Mouse (Mus musculus): ENCODE data around the gene Lrrc38.

Lrrc38 gene

GRCm38 (mm10) chr4:143349484-143349906 lies at the start of gene Lrrc38:
Lrrc38 (plus strand) TSS chr4:143349757.
- no peaks in the 10 kb centered on the region for H3K36me3 ChIP-seq (ENCODE audit: control insufficient read depth, insufficient read depth, low read length, poor library complexity, severe bottlenecking)
- DNase-seq (ENCODE audit: low read depth, low spot score): no peak

GRCm38 (mm10) chr4:143300113-143300688 lies 49.4 kb upstream of the Lrrc38 start:
- H3K27me3 ChIP-seq (ENCODE audit: control insufficient read depth, insufficient read depth, low read length, poor library complexity, severe bottlenecking): no peaks in the 10 kb centered on the region; the same call in 1 of the 2 replicates
- no peaks in the 10 kb centered on the region for H3K36me3 ChIP-seq (ENCODE audit: control insufficient read depth, insufficient read depth, low read length, poor library complexity, severe bottlenecking)
- no peak for DNase-seq (ENCODE audit: low read depth, low spot score)

More at GRCm38 (mm10) chr4:143349484-143349906, at the start of gene Lrrc38:
- no peaks in the 10 kb centered on the region for H3K27me3 ChIP-seq (ENCODE audit: control insufficient read depth, insufficient read depth, low read length, poor library complexity, severe bottlenecking)

- no peak for DNase-seq (ENCODE audit: low read depth, low spot score)
- no peaks in the 10 kb centered on the region for H3K36me3 ChIP-seq (ENCODE audit: control insufficient read depth, insufficient read depth, low read length, poor library complexity, severe bottlenecking)
- H3K27me3 ChIP-seq (ENCODE audit: control insufficient read depth, insufficient read depth, low read length, poor library complexity, severe bottlenecking): no peaks in the 10 kb centered on the region; the same call in 1 of the 2 replicates
Measured at GRCm38 (mm10) chr4:143301042-143301441, 48.5 kb upstream of the Lrrc38 start.

- Histone ChIP-seq H3K27me3 (ENCODE audit: control insufficient read depth, insufficient read depth, low read length, poor library complexity, severe bottlenecking) (no peaks in the 10 kb centered on the region; the same call in 1 of the 2 replicates), H3K36me3 (ENCODE audit: control insufficient read depth, insufficient read depth, low read length, poor library complexity, severe bottlenecking) (no peaks in the 10 kb centered on the region)
Measured at GRCm38 (mm10) chr4:143301875-143302274, 47.7 kb upstream of the Lrrc38 start.

GRCm38 (mm10) chr4:143302279-143302890 lies 47.2 kb upstream of the Lrrc38 start:
- H3K36me3 ChIP-seq (ENCODE audit: control insufficient read depth, insufficient read depth, low read length, poor library complexity, severe bottlenecking): no peaks in the 10 kb centered on the region
- DNase-seq (ENCODE audit: low read depth, low spot score): no peak
- H3K27me3 ChIP-seq (ENCODE audit: control insufficient read depth, insufficient read depth, low read length, poor library complexity, severe bottlenecking): no peaks in the 10 kb centered on the region; the same call in 1 of the 2 replicates

More at GRCm38 (mm10) chr4:143301875-143302274, 47.7 kb upstream of the Lrrc38 start:
- no peak for DNase-seq (ENCODE audit: low read depth, low spot score)

GRCm38 (mm10) chr4:143305031-143305430 lies 44.5 kb upstream of the Lrrc38 start:
- DNase-seq (ENCODE audit: low read depth, low spot score): no peak
- Histone ChIP-seq H3K27me3 (ENCODE audit: control insufficient read depth, insufficient read depth, low read length, poor library complexity, severe bottlenecking) (no peaks in the 10 kb centered on the region; the same call in 1 of the 2 replicates), H3K36me3 (ENCODE audit: control insufficient read depth, insufficient read depth, low read length, poor library complexity, severe bottlenecking) (no peaks in the 10 kb centered on the region)

- no peaks in the 10 kb centered on the region; the same call in 1 of the 2 replicates for H3K27me3 ChIP-seq (ENCODE audit: control insufficient read depth, insufficient read depth, low read length, poor library complexity, severe bottlenecking)
- H3K36me3 ChIP-seq (ENCODE audit: control insufficient read depth, insufficient read depth, low read length, poor library complexity, severe bottlenecking): no peaks in the 10 kb centered on the region
- DNase-seq (ENCODE audit: low read depth, low spot score): no peak
Measured at GRCm38 (mm10) chr4:143305987-143306772, 43.4 kb upstream of the Lrrc38 start.

- peak; percentile 4 for DNase-seq (ENCODE audit: low read depth, low spot score)
- H3K27me3 ChIP-seq (ENCODE audit: control insufficient read depth, insufficient read depth, low read length, poor library complexity, severe bottlenecking): no peaks in the 10 kb centered on the region; the same call in 1 of the 2 replicates
- no peaks in the 10 kb centered on the region for H3K36me3 ChIP-seq (ENCODE audit: control insufficient read depth, insufficient read depth, low read length, poor library complexity, severe bottlenecking)
Measured at GRCm38 (mm10) chr4:143311341-143311740, 38.2 kb upstream of the Lrrc38 start.

GRCm38 (mm10) chr4:143313299-143313698 lies 36.3 kb upstream of the Lrrc38 start:
- Histone ChIP-seq H3K27me3 (ENCODE audit: control insufficient read depth, insufficient read depth, low read length, poor library complexity, severe bottlenecking) (no peaks in the 10 kb centered on the region), H3K36me3 (ENCODE audit: control insufficient read depth, insufficient read depth, low read length, poor library complexity, severe bottlenecking) (no peaks in the 10 kb centered on the region)
- DNase-seq (ENCODE audit: low read depth, low spot score): no peak

- no peaks in the 10 kb centered on the region for H3K27me3 ChIP-seq (ENCODE audit: control insufficient read depth, insufficient read depth, low read length, poor library complexity, severe bottlenecking)
- no peaks in the 10 kb centered on the region for H3K36me3 ChIP-seq (ENCODE audit: control insufficient read depth, insufficient read depth, low read length, poor library complexity, severe bottlenecking)
- DNase-seq (ENCODE audit: low read depth, low spot score): no peak
Measured at GRCm38 (mm10) chr4:143324176-143324924, 25.2 kb upstream of the Lrrc38 start.

GRCm38 (mm10) chr4:143324925-143325624 lies 24.5 kb upstream of the Lrrc38 start:
- Histone ChIP-seq H3K36me3 (ENCODE audit: control insufficient read depth, insufficient read depth, low read length, poor library complexity, severe bottlenecking) (no peaks in the 10 kb centered on the region), H3K27me3 (ENCODE audit: control insufficient read depth, insufficient read depth, low read length, poor library complexity, severe bottlenecking) (no peaks in the 10 kb centered on the region)
- no peak for DNase-seq (ENCODE audit: low read depth, low spot score)

GRCm38 (mm10) chr4:143325625-143325941 lies 24.0 kb upstream of the Lrrc38 start:
- Histone ChIP-seq H3K27me3 (ENCODE audit: control insufficient read depth, insufficient read depth, low read length, poor library complexity, severe bottlenecking) (no peaks in the 10 kb centered on the region), H3K36me3 (ENCODE audit: control insufficient read depth, insufficient read depth, low read length, poor library complexity, severe bottlenecking) (no peaks in the 10 kb centered on the region)
- peak; percentile 33 for DNase-seq (ENCODE audit: low read depth, low spot score)

- H3K27me3 ChIP-seq (ENCODE audit: control insufficient read depth, insufficient read depth, low read length, poor library complexity, severe bottlenecking): no peaks in the 10 kb centered on the region
- DNase-seq (ENCODE audit: low read depth, low spot score): no peak
- no peaks in the 10 kb centered on the region for H3K36me3 ChIP-seq (ENCODE audit: control insufficient read depth, insufficient read depth, low read length, poor library complexity, severe bottlenecking)
Measured at GRCm38 (mm10) chr4:143330566-143330965, 19.0 kb upstream of the Lrrc38 start.

- H3K36me3 ChIP-seq (ENCODE audit: control insufficient read depth, insufficient read depth, low read length, poor library complexity, severe bottlenecking): no peaks in the 10 kb centered on the region
- no peaks in the 10 kb centered on the region for H3K27me3 ChIP-seq (ENCODE audit: control insufficient read depth, insufficient read depth, low read length, poor library complexity, severe bottlenecking)
- no peak for DNase-seq (ENCODE audit: low read depth, low spot score)
Measured at GRCm38 (mm10) chr4:143331787-143332186, 17.8 kb upstream of the Lrrc38 start.
